Mouse (Mus musculus) heart, embryonic 14.5 days (tissue): Measurements from ENCODE around the gene Mtrf1l. TPM values are rescaled to one million over a fixed set of nuclear protein-coding genes. Genes with fewer than 3 reads are reported as not detected.
A peak's percentile ranks its signal among the peaks of the same experiment; 100 is the strongest.

ENCODE experiments used
- ATAC-seq: fragments of 200-750 bp; cut with Nextera tagmentation; 2 replicates; pipeline ENCODE4 v1.8.0; 2017; ENCODE audit warnings: low read depth, moderate TSS enrichment; ENCODE audit not compliant: insufficient number of reproducible peaks, insufficient read depth, low FRiP score
- H3K27ac ChIP-seq, 2 experiments: fragments of 200-500 bp in 1 of 2; fragments of 300-500 bp in 1 of 2; sonication (generic) in 1 of 2; replicated peaks in 1 of 2; 2 replicates each; pipeline ENCODE4 v1.5.1; 2012 to 2014; ENCODE audit warnings: low read depth in 2 of 2, low read length in 2 of 2, control low read depth in 1 of 2, mild to moderate bottlenecking in 1 of 2, mixed read lengths in 1 of 2; ENCODE audit not compliant: control insufficient read depth in 1 of 2, insufficient read depth in 1 of 2
- H3K27me3 ChIP-seq: fragments of 300-500 bp; sonication (generic); 2 replicates; pipeline ENCODE4 v1.6.1; 2014; ENCODE audit warnings: mild to moderate bottlenecking, low read length, control low read depth; ENCODE audit not compliant: control insufficient read depth, insufficient read depth
- H3K36me3 ChIP-seq: fragments of 300-500 bp; sonication (generic); 2 replicates; pipeline ENCODE4 v1.6.1; 2014; ENCODE audit warnings: mild to moderate bottlenecking, control low read depth, low read length, mixed read lengths; ENCODE audit not compliant: control insufficient read depth, insufficient read depth
- H3K4me1 ChIP-seq, 2 experiments: fragments of 200-500 bp in 1 of 2; fragments of 300-500 bp in 1 of 2; sonication (generic) in 1 of 2; 2 replicates each; pipeline ENCODE4 v1.6.1; 2012 to 2014; ENCODE audit warnings: low read length in 2 of 2, control low read depth in 1 of 2, mixed read lengths in 1 of 2; ENCODE audit not compliant: control insufficient read depth in 2 of 2, insufficient read depth in 2 of 2
- H3K4me2 ChIP-seq: fragments of 300-500 bp; sonication (generic); 2 replicates; pipeline ENCODE4 v1.6.1; 2014; ENCODE audit warnings: mild to moderate bottlenecking, low read length
- H3K4me3 ChIP-seq, 2 experiments: fragments of 200-500 bp in 1 of 2; fragments of 300-500 bp in 1 of 2; sonication (generic) in 1 of 2; 2 replicates each; pipeline ENCODE4 v1.5.1; 2012 to 2014; ENCODE audit warnings: low read length in 2 of 2, mild to moderate bottlenecking in 2 of 2, control low read depth in 1 of 2, low read depth in 1 of 2, moderate library complexity in 1 of 2; ENCODE audit not compliant: control insufficient read depth in 1 of 2, insufficient read depth in 1 of 2
- H3K9ac ChIP-seq: fragments of 300-500 bp; sonication (generic); 2 replicates; pipeline ENCODE4 v1.6.1; 2014; ENCODE audit warnings: mild to moderate bottlenecking, low read length
- H3K9me3 ChIP-seq: fragments of 300-500 bp; sonication (generic); 2 replicates; pipeline ENCODE4 v1.6.1; 2016; ENCODE audit warnings: low read length, control low read depth; ENCODE audit not compliant: control insufficient read depth
- WGBS: fragments of 180-500 bp; shearing (Covaris S2); extraction: QIAGEN DNeasy Blood & Tissue Kit; methylation state at CpG from one replicate; pipeline ENCODE4 v1.1.7; 2014; 5-methylcytosine and 5-hydroxymethylcytosine counted together
- polyA plus RNA-seq: library from polyadenylated mRNA; unstranded; fragments of >200 nt; fragmentation: Nextera tagmentation; extraction: Ambion mirVana; gene quantifications from 2 replicates; pipeline ENCODE4 v1.2.1, GENCODE M21; 2014

The Mtrf1l gene
- polyA plus RNA-seq, 1 experiment from 2014 or later = 15.9 TPM

DNA sequence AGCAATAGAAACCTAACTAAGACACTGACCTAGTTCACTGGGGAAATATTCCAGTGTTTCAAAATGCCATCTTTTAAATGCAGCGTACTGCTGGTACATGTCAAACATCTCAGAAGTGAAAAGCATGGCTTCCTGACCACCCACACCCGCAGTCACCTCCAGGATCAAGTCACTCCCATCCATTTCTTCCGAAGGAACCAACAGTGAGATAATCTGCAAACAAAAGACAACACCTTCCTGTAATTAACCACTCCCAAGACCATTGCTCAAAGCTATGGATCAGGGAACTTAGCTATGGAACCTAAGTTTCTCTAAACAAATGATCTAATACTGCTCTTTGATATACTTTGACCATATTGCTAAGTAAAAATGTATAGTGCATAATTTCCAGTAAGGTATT is 4.9 kb downstream of the Mtrf1l start:
- H3K27ac ChIP-seq = no peak overlapping the region
- H3K4me1 ChIP-seq = peaks cover 7 to 8% of the 10 kb centered on the region in 2 experiments
- no peaks in the 10 kb centered on the region for H3K27me3 ChIP-seq
- H3K4me3 ChIP-seq = no peak overlapping the region
- H3K4me2 ChIP-seq = no peak overlapping the region
- 91% methylated on average over 3 of the region's 3 CpGs for WGBS
- H3K9ac ChIP-seq = no peak overlapping the region
- no peak for ATAC-seq
- H3K36me3 ChIP-seq = peaks cover 77% of the 10 kb centered on the region
- no peaks in the 10 kb centered on the region for H3K9me3 ChIP-seq

DNA sequence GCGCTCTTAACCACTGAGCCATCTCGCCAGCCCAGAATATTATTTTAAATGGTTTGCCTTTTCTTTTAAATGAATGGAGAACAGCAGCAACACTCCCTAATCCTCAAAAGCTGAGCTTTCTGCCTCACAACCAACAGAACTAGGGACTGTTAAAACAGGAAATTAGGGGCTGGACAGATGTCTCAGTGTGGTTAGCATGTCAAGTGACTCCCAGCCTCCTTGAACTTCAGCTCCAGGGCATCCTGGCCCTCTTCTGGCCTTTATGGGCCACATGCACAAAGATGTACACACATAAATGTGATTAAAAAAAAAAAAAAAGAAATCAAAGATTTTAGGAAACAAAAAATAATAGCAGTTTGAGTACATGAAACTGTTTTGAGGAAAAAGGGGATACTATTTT is 7.7 kb downstream of the Mtrf1l start:
- ATAC-seq = no peak
- no peaks in the 10 kb centered on the region for H3K27me3 ChIP-seq
- WGBS = 97% methylated on average over 2 of the region's 2 CpGs
- H3K27ac ChIP-seq = no peak overlapping the region
- no peak overlapping the region for H3K4me2 ChIP-seq
- H3K9me3 ChIP-seq = no peaks in the 10 kb centered on the region
- H3K4me3 ChIP-seq = no peak overlapping the region
- no peaks in the 10 kb centered on the region for H3K4me1 ChIP-seq
- peaks cover 98% of the 10 kb centered on the region for H3K36me3 ChIP-seq
- no peak overlapping the region for H3K9ac ChIP-seq

DNA sequence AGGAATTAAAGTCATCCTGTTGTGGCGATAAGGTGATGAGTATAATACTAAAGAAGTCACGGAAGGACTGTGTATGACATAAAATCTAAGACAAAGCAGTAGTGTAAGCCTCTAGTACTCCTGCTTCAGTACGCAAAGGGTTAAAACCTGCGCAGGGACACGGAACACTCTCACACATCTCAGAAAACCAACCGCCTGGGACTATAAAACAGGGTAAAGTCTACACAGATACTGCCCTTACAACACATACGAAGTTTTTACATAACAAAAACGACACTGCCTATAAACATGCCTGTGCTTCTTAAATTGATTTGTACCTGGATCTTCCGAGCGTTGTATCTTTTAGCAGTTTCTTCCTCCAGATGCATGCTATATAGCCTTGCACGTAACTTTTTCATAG is 10.0 kb downstream of the Mtrf1l start:
- Histone ChIP-seq H3K27ac (no peak overlapping the region), H3K27me3 (no peaks in the 10 kb centered on the region), H3K4me3 (no peak overlapping the region), H3K9ac (no peak overlapping the region), H3K4me2 (no peak overlapping the region), H3K4me1 (no peaks in the 10 kb centered on the region), H3K36me3 (peaks cover 79% of the 10 kb centered on the region), H3K9me3 (no peaks in the 10 kb centered on the region)
- WGBS = 89% methylated on average over 11 of the region's 11 CpGs
- no peak for ATAC-seq

GRCm38 (mm10) chr10:5807683-5808082 is 16.0 kb downstream of the Mtrf1l start:
- peaks cover 25% of the 10 kb centered on the region for H3K36me3 ChIP-seq
- no peaks in the 10 kb centered on the region for H3K27me3 ChIP-seq
- peaks cover 3 to 24% of the 10 kb centered on the region in 2 experiments; a peak in 3 of 4 replicates for H3K4me1 ChIP-seq
- no peak overlapping the region for H3K27ac ChIP-seq
- 60% methylated on average over 2 of the region's 2 CpGs for WGBS
- H3K9ac ChIP-seq = no peak overlapping the region
- H3K4me2 ChIP-seq = no peak overlapping the region
- no peak overlapping the region for H3K4me3 ChIP-seq
- no peak for ATAC-seq
- H3K9me3 ChIP-seq = no peaks in the 10 kb centered on the region

DNA sequence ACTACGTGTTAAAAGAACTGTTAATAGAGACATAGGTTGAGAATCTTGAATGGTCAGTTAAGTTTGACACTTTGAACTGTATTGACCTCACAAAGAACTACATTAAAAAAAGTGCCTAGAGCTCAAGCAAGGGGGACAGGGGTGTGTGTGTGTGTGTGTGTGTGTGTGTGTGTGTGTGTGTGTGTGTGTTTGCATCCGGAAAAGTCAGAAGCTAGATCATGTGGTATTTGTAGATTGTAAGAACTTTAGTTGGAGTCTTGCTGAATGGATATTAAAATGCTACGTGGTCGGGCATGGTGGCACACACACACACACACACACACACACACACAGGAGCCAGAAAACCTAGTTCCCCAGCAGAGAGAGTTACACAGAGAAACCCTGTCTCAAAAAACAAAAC is 16.7 kb downstream of the Mtrf1l start:
- no peak for ATAC-seq
- Histone ChIP-seq H3K9me3 (no peaks in the 10 kb centered on the region), H3K36me3 (peaks cover 25% of the 10 kb centered on the region), H3K9ac (no peak overlapping the region), H3K27ac (peak overlapping the region in 1 of 2 experiments; percentile 92; a peak in 1 of 4 replicates), H3K4me3 (no peak overlapping the region), H3K4me1 (peaks cover 4 to 27% of the 10 kb centered on the region in 2 experiments; a peak in 3 of 4 replicates), H3K27me3 (no peaks in the 10 kb centered on the region), H3K4me2 (0 out of 2 replicates have a peak overlapping the region, but pooled peaks have one; percentile 87)
- WGBS = 77% methylated on average over 4 of the region's 4 CpGs

DNA sequence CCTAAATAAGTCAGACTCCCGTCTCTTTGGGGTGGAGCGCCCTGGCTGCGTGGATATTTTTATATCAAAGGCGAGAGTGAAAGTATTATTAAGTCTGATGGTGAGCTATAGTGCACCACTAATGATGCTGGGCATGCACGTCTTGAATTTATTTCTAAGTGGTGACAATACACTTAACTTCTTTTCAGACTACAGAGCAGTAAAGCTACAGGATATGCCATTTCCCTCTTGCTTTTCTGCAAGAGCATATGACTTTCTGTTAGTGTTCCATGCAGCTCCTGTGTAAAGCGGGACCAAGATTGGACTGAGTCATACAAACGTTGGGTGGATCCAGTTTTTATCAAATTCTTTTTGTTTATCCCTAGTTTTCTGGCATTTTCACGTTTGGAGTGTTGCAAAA is 17.3 kb downstream of the Mtrf1l start:
- H3K9ac ChIP-seq = peak overlapping the region; percentile 70
- H3K27ac ChIP-seq = peak overlapping the region; percentile 68 to 92
- 14% methylated on average over 8 of the region's 8 CpGs for WGBS
- peak overlapping the region; percentile 43 to 67 for H3K4me3 ChIP-seq
- peak overlapping the region; percentile 87 for H3K4me2 ChIP-seq
- no peaks in the 10 kb centered on the region for H3K27me3 ChIP-seq
- H3K9me3 ChIP-seq = no peaks in the 10 kb centered on the region
- no peak for ATAC-seq
- peaks cover 4 to 28% of the 10 kb centered on the region in 2 experiments; a peak in 3 of 4 replicates for H3K4me1 ChIP-seq
- H3K36me3 ChIP-seq = peaks cover 25% of the 10 kb centered on the region

- peak overlapping the region; percentile 67 to 90 for H3K4me3 ChIP-seq
- H3K9ac ChIP-seq = peak overlapping the region; percentile 71
- ATAC-seq = peak; percentile 92
- peak overlapping the region; percentile 87 for H3K4me2 ChIP-seq
- H3K36me3 ChIP-seq = peaks cover 25% of the 10 kb centered on the region
- no peaks in the 10 kb centered on the region for H3K27me3 ChIP-seq
- WGBS = 0% methylated on average over 40 of the region's 43 CpGs
- H3K9me3 ChIP-seq = no peaks in the 10 kb centered on the region
- H3K4me1 ChIP-seq = peaks cover 4 to 32% of the 10 kb centered on the region in 2 experiments; a peak in 3 of 4 replicates
- peak overlapping the region; percentile 92 to 95 for H3K27ac ChIP-seq
Measured at GRCm38 (mm10) chr10:5805731-5806307, 17.9 kb downstream of the Mtrf1l start.
